Mouse (Mus musculus): Measurements from ENCODE around the gene 4930469K13Rik.
A peak's percentile ranks its signal among the peaks of the same experiment; 100 is the strongest.

4930469K13Rik gene

GRCm38 (mm10) chr11:33990002-33990401 lies 108.4 kb downstream of the 4930469K13Rik start:
- no peak for DNase-seq (ENCODE audit: low spot score in 2 of 2)

DNA sequence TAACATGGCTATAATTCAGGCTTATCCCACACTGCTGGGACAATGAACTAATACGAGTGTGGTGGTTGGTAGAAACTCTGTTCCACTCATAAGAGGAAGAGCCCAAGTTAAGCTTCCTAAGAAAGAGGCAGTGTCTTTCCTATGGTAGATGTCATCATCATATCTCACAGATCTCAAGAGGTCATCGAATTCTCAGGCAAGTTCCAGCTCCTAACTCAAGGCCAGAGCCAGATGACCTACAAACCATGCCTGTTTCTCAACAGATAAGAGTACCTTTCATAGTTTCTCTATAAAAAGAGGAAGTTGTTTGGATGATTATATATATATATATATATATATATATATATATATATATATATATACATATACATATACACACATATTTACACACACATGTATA lies 111.8 kb downstream of the 4930469K13Rik start:
- no peak for DNase-seq (ENCODE audit: low spot score in 2 of 2)

DNA sequence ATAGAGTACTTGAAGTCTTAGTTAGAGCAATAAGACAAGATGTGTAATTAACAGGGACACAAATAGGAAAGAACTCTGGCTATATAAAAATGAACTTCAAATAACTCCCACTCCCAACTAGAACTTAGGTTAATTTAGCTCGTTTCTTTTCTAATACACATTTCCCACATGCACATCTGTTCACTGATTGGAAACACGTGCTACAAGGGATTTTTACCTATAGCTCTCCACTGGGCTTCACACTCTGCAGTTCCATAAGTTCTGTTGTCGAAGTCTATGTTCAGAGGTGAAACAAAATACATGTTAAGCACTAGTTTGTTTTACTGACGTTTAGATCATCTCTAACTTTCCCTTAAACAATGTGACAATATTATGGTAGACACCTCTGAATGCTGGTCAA lies 118.2 kb downstream of the 4930469K13Rik start:
- no peak for DNase-seq (ENCODE audit: low spot score in 2 of 2)

DNA sequence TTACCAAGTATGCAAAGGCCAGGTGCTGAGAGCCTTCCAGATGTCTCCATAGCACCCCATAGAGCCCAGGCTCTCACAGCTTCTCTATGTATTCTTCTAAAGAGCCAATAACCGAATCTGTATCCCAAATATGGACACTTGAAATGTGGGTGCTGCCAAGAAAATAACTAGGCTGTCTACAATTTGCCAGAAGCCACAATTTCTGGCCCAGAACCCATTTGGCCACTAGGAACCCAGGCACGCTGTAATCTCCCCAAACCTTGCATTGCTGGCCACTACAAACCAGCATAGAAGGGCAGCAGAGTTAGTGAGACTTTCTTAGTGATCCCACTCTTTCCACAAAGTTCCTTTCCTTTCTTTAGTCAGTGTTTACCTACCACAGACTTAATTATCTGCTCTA lies 123.2 kb downstream of the 4930469K13Rik start:
- no peak for DNase-seq (ENCODE audit: low spot score in 2 of 2)

- no peak for DNase-seq (ENCODE audit: low spot score in 2 of 2)
These were observed 123.9 kb downstream of the 4930469K13Rik start for GRCm38 (mm10) chr11:33974341-33975040.

GRCm38 (mm10) chr11:33972114-33972513 lies 126.2 kb downstream of the 4930469K13Rik start:
- no peak for DNase-seq (ENCODE audit: low spot score in 2 of 2)

DNA sequence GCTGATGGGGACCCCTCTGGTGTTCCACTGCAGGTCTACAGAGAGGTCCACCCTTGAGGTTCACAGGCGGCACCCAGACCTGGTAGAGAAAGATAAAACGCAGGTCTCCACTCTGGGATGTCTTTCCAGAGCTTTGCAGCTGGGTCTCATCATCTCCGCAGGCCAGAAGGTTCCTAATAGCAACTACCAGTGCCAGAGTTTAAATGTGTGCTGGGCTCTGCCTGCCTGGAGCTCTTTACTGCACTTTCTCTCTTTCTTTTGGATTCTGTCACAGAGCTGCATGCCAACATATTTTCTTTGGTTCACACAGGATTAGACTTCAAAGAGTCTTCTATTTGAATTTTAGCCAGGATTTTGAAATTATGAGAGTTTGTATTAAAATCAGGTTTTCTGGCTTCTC lies 129.2 kb downstream of the 4930469K13Rik start:
- no peak for DNase-seq (ENCODE audit: low spot score in 2 of 2)

- DNase-seq (ENCODE audit: low spot score in 2 of 2) = no peak
These were observed 130.6 kb downstream of the 4930469K13Rik start for GRCm38 (mm10) chr11:33967708-33968107.

- DNase-seq (ENCODE audit: low spot score in 2 of 2) = no peak
These were observed 133.0 kb downstream of the 4930469K13Rik start for GRCm38 (mm10) chr11:33965380-33965779.

DNA sequence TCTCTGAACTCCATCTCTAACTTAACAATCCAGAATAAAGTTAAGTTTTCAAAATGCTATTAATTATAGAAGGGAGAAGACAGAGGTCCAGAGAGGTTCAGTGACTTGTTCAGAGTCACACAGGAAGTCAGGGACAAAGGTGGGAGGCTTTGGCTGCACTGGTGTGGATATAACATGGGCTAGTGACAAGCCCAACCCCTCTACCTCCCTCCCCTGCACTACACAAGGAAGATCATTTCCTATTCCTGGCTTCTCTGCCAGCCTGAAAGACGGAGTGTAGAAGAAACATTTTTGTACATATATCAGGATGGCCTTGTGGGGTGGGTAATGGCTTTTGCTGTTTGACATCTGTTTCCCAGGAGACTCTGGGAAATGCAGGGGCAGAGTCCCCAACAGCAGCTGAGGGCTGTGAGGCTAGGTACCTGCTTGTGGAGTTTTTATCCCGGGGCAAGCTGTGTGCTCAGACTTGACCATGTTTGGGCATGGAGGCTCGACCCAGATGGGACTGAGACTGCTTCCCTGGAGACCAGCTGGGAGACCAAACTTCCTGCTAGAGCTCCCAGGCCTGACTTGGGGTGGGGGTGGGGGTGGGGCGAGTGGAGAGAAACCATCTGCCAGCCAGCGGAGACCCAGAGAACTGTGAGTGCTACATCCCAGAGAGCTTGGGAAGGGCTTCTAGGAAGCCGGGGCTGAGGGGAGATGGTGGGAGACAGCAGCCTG lies 135.5 kb downstream of the 4930469K13Rik start, which contains the start of gene Kcnmb1:
Gene Kcnmb1, plus strand, starts transcription at position 326 of the 720 bp plus-strand sequence.
- DNase-seq (ENCODE audit: low spot score in 2 of 2) = no peak

DNA sequence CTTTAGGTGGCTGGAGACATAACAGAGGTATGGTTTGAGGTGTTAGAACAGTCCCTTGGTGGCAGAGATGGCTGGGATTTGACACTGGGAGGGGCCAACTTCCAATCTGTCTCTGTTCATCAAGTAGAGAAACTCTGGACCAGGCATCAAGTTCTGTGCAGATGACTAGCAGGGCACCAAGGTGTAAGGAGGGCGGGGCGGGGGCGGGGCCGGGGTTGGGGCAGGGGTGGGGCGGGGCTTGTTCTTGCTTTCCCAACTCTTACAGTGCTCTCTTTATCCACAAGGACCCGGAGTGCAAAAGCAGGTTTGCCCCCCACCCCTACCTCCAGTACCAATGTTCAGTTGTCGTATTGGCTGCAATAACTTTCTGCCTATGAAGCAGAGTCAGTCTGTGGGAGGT lies 136.2 kb downstream of the 4930469K13Rik start:
- DNase-seq (ENCODE audit: low spot score in 2 of 2) = no peak

- peak in 1 of 2 experiments; percentile 17 for DNase-seq (ENCODE audit: low spot score in 2 of 2)
These were observed 139.6 kb downstream of the 4930469K13Rik start for GRCm38 (mm10) chr11:33958713-33959112.

DNA sequence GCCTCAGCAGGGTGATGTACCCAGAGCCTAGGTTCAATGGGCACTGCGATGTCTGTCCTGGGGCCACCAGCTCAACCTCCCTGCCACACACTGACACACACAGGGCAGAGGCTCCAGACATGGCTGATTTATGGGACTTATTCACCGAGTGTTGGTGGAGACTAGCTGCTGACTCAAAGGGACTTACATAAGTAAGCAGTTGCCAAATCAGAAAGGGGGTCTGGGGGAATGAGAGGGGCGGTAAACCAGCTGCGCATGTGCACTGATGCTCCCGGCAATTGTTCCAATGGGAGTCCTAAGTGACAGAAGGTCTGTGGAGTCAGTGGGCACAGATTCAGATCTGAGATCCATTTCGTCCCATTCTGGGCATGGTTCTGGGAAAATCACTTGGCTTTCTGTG lies 140.8 kb downstream of the 4930469K13Rik start:
- DNase-seq (ENCODE audit: low spot score in 2 of 2) = no peak

GRCm38 (mm10) chr11:33956623-33957022 lies 141.7 kb downstream of the 4930469K13Rik start:
- no peak for DNase-seq (ENCODE audit: low spot score in 2 of 2)

DNA sequence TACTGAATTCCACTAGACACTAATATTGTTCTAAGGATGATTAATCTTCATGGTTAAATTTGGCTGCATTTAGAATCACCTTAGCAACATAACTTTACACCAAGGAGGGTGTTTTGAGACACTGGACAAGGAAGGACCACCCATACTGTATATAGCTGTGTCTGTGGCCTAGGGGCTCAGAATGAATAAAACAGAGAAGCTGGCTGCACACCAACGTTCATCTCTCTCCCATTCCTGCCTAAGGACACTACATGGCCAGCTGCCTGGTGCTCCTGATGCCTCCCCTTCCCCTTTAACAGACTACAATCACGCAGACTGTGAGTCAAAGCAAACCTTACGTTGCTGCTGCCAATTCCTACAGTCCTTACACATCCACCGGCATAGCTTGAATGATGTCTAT lies 142.4 kb downstream of the 4930469K13Rik start:
- DNase-seq (ENCODE audit: low spot score in 2 of 2) = no peak

DNA sequence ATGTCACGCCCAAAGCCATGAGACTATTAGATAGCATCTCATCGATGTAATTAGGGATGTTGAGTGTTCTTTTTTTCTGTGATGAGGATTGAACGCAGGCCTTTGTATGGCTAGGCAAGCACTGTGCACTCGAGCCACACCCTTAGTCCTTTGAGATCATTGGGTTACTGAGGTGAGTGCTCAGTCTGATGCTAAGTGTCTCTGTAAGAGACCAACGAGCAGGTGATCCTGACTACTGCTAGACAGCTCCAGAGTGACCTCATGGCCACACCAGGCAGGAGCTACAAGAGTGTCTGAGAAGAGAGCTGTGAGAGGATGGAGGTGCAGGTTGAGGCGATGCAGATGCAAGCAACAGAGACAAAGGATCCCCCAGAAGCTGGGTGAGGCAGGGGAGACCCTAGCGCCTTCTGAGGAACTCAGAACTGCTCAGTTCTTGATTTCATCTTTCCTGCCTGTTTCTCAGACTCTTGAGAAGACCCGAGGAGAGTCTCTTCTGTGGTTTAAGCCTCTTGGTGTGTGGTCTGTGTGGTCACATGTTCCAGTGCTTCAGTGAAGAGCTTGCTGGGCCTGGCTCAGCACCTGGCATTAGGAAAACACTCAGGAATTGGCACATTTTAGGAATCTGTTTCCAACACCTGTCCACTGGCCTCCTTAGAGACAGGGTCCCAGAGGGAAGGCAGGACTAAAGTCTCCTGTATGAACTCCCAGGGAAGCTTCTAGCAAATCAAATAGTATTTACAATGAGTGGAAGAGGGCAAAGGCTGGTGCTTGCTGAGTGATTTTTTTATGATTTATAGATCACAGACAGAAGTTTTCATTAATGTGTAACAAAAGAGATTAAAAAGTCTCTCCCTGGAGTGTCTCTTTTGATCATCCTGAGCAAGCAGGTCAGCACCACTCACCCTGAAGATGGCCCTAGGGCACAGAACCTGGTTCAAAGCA lies 146.4 kb downstream of the 4930469K13Rik start:
- no peak for DNase-seq (ENCODE audit: low spot score in 2 of 2)

GRCm38 (mm10) chr11:33951155-33951554 lies 147.2 kb downstream of the 4930469K13Rik start:
- no peak for DNase-seq (ENCODE audit: low spot score in 2 of 2)

DNA sequence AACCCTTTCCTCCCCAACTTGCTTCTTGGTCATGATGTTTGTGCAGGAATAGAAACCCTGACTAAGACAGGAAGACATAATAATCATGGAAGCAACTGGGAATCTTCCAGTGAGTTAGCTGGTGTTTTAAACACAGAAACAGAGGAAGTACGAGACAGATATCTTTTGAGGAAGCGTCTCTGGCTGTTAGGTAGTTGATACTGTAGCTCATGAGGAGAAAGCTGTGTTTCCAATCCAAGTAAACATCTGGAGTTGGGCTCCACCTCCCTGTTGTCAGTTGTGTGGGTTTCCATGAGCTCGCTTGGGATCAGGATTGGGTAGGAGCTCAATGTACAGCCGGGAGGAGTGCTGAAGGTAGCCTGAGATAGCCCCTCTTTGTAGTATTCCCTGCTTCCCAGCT lies 151.9 kb downstream of the 4930469K13Rik start:
- DNase-seq (ENCODE audit: low spot score in 2 of 2) = no peak

DNA sequence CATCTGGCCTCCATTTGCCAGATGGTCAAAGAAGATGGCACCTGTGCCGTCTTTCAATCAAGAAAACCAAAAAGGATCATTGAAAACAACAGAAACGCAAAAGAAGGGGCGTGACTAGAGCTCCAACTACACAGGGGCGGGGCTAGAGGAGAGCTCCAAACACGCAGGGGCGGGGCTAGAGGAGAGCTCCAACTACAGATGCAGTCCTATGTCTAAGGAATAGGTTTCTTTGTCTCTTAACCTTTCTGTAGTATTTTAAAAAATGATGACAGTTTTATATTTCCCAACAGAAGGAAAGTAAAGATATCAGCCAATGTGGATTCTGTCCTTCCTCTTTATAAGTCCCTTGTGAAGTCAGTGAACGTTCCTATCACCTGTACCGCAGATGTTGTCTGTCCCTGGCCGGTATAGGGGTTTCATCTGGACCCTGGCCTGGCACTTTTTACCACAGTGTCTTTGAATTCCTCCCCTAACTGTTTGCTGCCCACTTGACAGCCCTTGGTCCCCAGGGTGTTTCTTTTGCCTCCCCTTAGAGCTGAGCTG lies 153.5 kb downstream of the 4930469K13Rik start:
- no peak for DNase-seq (ENCODE audit: low spot score in 2 of 2)

DNA sequence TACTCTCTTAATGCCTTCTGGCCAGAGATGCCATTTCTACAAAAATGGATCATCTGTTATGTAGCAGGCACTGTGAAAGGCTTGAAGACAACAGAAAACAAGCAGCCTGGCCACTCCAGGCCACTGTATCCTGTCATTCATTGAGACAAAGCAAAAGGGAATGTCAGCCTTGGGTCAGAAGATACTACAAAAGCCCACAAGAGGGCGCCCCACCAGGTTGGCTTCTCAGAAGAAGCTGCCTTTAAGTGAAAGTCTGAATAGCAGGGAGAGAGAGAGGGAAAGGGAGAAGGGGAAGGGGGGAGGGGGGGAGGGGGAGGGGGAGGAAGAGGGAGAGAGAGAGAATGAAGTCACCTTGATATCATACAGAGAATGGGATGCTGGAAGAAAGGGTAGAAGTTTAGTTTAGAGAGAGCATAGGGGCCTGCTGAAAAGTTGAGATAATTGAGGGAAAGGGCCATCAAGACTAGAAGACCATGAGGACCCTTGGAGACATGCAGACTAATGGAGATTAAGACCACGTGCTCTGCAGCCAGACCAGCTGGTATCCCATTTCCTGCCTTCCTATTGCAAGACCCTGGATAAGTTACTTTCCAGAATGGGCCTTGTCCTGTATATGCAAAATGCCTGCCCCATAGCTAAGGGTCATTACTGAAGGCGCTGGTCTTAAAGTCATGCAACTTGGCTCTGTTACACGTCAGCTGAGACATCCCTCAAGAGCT lies 154.1 kb downstream of the 4930469K13Rik start:
- DNase-seq (ENCODE audit: low spot score in 2 of 2) = peak in 1 of 2 experiments; percentile 33

- no peak for DNase-seq (ENCODE audit: low spot score in 2 of 2)
These were observed 154.8 kb downstream of the 4930469K13Rik start for GRCm38 (mm10) chr11:33943565-33943964.

Data from natural killer cell, adult 2 months (primary cell).